Mouse (Mus musculus) E14TG2a.4 (cell line): ENCODE data around the gene St6galnac3.

Source experiments
- CTCF ChIP-seq: conservative IDR thresholded peaks from 2 replicates; pipeline ENCODE4 v1.5.1; 2014; ENCODE audit warnings: low read length
- NANOG ChIP-seq: IDR thresholded peaks from 2 replicates; pipeline ENCODE4 v1.6.1; 2014; ENCODE audit warnings: borderline replicate concordance, low read length, mixed read lengths
- POU5F1 ChIP-seq: IDR thresholded peaks from 2 replicates; pipeline ENCODE4 v1.6.1; 2014; ENCODE audit warnings: low read length, borderline replicate concordance

DNA sequence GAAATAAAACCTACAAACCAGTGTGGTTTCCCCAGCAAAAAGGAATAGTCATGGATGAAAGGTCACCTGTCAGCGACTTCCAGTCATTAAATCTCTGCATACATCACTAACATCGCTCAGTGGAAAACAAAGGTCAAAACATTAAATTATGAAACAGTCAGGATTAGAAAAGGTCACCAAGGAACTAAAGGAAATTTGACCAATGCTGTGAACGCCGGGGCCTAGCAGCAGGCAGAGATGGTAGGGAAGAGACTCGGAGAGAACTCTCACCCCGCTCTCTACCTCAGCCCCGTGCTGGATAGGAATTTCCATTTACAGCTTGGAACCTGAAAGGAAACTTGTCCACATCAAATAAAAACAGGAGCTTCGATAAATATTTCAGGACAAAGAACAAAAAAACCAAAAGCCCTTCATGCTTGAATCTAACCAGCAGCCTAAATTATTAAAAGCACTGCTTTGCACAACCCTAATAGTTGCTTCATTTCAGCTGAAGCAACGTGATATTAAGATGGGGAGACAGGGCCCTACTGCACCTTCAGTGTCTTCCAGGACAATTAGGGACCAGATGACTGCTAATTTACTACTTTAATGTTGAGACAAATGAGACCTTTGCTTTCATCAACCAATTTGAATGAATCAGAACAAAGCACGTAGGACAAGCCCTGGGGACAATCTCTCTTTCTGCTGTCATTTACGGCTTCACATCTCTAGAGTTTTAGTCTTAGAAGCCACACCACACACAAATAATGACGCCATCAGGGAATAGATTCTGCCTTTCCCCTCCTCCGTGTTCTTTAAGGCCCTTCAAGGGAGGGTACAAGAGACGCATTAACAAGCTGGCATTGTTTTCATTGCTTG lies 303.7 kb downstream of the St6galnac3 start:
- TF ChIP-seq CTCF, result no peak
- TF ChIP-seq NANOG, result no peak
- no peak for TF ChIP-seq POU5F1
